Mouse (Mus musculus): ENCODE measurements around the gene Dnajc17. TPM values are rescaled to one million over a fixed set of nuclear protein-coding genes. Genes with fewer than 3 reads are reported as not detected.

Dnajc17 gene
- polyA plus RNA-seq (2016; fragmentation: Nextera tagmentation; extraction: Ambion mirVana): 29.2 and 29.6 TPM in 2 replicates

DNA sequence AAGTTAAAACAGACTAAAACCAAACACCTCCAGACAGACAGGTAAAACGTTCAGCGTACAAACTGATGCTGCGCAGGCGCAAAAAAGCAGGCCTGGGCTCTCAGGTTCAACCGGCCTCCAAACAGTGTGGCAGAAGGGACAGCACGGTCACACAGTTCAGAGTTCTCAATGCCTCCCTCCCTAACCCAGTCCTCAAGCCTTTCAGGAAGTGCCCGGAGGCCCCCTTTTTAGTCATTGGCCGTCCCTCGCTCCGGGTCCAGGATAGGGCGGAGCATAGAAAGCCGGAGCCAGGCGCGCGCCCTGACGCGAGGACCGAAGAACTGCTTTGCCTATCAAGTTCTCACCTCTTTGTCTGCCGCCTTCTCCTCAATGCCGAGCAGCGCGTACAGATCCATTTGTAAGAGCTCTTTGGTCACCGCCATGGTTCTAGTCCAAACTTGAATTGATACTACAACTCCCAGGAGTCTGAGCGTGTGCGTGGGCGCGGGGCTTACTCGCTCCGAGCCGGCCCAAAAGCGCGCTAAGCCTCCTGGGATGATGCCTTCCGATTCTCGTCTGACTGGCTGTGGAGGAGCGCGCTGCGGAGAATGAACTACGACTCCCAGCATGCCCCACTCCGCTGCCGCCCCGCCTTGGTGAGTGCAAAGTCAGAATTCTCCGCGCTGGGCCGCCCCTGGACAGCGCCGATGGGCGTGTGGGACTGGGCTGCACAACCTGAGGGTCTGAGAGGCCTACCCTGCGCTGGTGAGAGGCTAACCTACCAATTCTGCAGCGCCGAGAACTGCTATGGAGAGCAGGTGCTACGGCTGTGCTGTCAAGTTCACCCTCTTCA lies at the start of gene Dnajc17, which contains the start of gene Zfyve19:
Gene Dnajc17 (minus strand): TSS at position 452 of the 832 bp plus-strand sequence.
Gene Zfyve19 (plus strand): TSS at position 274 of the 832 bp plus-strand sequence.
- Histone ChIP-seq H3K27me3 (no peaks in the 10 kb centered on the region), H3K4me2 (peak within 1 kb of the TSS; percentile 73), H3K4me1 (replicated peaks) (peaks cover 15% of the 10 kb centered on the region), H3K9me3 (no peaks in the 10 kb centered on the region), H3K4me3 (replicated peaks) (peak within 1 kb of the TSS; percentile 73), H3K9ac (replicated peaks) (peak within 1 kb of the TSS; percentile 75), H3K27ac (peak within 1 kb of the TSS; percentile 91), H3K36me3 (peaks cover 32% of the 10 kb centered on the region)
- WGBS: under 1% methylated on average over 51 of the region's 51 CpGs
- peak; percentile 98 for ATAC-seq (ENCODE audit: insufficient number of reproducible peaks, insufficient read depth, low FRiP score, low TSS enrichment, low read depth)

DNA sequence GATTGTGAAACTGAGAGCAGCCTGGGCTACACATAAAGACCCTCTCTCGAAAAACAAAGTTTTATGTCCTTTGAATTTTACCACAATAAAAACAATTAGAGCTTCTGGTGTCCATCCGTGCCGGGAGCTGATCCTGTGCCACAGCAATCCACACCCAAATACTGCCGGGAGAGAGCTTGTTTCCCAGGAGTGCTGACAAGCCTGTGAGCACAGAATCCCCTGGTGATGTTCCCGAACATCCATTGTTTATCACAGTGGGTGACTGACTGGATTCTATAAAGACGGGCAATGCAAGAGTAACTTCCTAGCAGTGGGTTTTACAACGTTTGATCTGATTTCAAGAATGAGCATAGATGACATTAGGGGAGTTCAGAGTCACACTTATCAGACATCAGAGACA lies 46.4 kb upstream of the Dnajc17 start:
- Histone ChIP-seq H3K4me1 (replicated peaks) (no peaks in the 10 kb centered on the region), H3K9me3 (no peaks in the 10 kb centered on the region), H3K9ac (replicated peaks) (no peak overlapping the region), H3K4me2 (no peak overlapping the region), H3K27ac (no peak overlapping the region), H3K27me3 (peaks cover 38% of the 10 kb centered on the region), H3K4me3 (replicated peaks) (no peak overlapping the region), H3K36me3 (no peaks in the 10 kb centered on the region)
- 31% methylated on average over 7 of the region's 7 CpGs for WGBS
- no peak for ATAC-seq (ENCODE audit: insufficient number of reproducible peaks, insufficient read depth, low FRiP score, low TSS enrichment, low read depth)

DNA sequence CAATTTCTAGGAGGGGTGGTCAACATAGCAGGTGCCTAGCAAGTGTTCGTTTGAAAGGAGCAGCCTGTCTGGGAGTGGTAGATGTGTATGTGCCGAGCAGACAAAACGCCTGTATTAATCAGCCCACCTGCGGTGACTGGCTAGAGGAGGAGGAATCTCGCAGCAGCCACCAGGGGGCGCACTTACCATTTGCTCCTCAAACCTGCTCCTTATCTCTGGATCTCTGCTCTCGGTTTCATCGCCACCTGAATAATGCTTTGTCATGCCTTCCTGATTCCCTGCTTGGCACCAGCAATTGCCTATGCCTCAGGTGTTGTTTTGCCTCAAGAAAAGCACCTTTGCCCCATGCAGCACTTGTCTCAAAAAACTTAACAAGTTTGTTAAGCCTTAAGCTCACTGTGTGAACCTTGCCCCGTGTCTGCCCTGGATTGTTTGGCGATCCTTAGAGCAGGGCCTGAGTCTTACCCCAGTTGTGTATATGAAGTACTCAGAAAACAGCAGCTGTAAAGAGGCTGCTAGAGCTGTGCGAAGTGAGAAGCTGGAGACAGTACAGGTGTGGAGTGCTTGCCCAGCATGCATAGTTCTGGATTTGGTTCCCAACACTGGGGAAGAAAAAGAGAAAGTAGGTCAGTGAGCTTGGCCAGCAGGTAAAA lies 42.4 kb upstream of the Dnajc17 start:
- Histone ChIP-seq H3K9ac (replicated peaks) (no peak overlapping the region), H3K4me2 (no peak overlapping the region), H3K27ac (no peak overlapping the region), H3K9me3 (no peaks in the 10 kb centered on the region), H3K36me3 (no peaks in the 10 kb centered on the region), H3K27me3 (peaks cover 34% of the 10 kb centered on the region), H3K4me3 (replicated peaks) (no peak overlapping the region), H3K4me1 (replicated peaks) (0 out of 2 replicates have a peak, but pooled peaks cover 4% of the 10 kb centered on the region)
- no peak; the same call in 1 of the 2 replicates for ATAC-seq (ENCODE audit: insufficient number of reproducible peaks, insufficient read depth, low FRiP score, low TSS enrichment, low read depth)
- WGBS: 16% methylated on average over 11 of the region's 11 CpGs

DNA sequence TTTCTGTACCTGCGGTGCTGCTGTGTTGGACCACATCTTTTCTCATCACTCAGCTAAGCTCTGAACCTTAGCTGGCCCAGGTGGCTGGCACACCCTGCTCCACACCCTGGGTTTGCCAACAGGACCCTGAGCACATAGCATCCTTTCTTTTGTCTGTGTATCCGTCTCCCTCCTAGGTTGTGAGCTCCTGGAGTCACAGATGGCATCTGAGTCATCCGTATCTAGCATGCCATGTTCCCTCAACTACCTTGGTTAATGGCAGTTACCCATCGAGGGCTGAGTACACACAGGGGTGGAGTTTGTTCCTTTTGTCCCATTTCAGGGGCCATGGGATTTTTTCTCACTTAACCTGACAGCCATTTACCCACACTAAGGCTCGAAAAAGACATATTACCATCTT lies 41.8 kb upstream of the Dnajc17 start:
- 69% methylated on average over 5 of the region's 5 CpGs for WGBS
- Histone ChIP-seq H3K4me2 (no peak overlapping the region), H3K27ac (no peak overlapping the region)

DNA sequence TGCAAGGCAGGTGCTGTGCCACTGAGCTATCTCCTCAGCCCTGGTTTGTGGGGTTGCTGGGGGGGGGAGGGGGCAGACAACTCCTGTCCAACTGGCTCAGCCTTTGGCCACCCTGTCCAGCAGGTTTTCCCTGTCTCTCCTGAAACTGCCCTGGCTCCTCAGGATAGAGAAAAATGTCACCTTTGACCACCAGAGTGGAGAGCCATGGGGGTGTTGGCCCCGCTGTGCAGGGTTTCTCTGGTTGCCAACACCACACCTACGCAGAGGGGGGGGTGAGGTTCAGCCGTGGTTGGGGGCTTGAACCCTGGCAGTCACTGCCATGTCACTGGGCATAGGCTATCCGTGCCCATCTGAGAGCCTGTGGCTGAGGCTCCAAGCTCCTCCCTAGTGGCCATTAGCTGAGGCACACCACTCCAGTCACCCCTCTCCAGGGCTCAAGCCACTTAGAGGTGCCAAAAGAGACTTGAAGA lies 41.0 kb upstream of the Dnajc17 start:
- Histone ChIP-seq H3K27me3 (peaks cover 26% of the 10 kb centered on the region), H3K4me1 (replicated peaks) (0 out of 2 replicates have a peak, but pooled peaks cover 4% of the 10 kb centered on the region), H3K9me3 (no peaks in the 10 kb centered on the region), H3K4me3 (replicated peaks) (no peak overlapping the region), H3K36me3 (no peaks in the 10 kb centered on the region), H3K27ac (no peak overlapping the region), H3K4me2 (no peak overlapping the region), H3K9ac (replicated peaks) (no peak overlapping the region)
- ATAC-seq (ENCODE audit: insufficient number of reproducible peaks, insufficient read depth, low FRiP score, low TSS enrichment, low read depth): no peak
- WGBS: 65% methylated on average over 4 of the region's 4 CpGs

More for the DNA sequence above, 41.8 kb upstream of the Dnajc17 start:
- Histone ChIP-seq H3K9me3 (no peaks in the 10 kb centered on the region), H3K9ac (replicated peaks) (no peak overlapping the region), H3K36me3 (no peaks in the 10 kb centered on the region), H3K4me3 (replicated peaks) (no peak overlapping the region), H3K27me3 (peaks cover 32% of the 10 kb centered on the region), H3K4me1 (replicated peaks) (0 out of 2 replicates have a peak, but pooled peaks cover 4% of the 10 kb centered on the region)
- ATAC-seq (ENCODE audit: insufficient number of reproducible peaks, insufficient read depth, low FRiP score, low TSS enrichment, low read depth): no peak

DNA sequence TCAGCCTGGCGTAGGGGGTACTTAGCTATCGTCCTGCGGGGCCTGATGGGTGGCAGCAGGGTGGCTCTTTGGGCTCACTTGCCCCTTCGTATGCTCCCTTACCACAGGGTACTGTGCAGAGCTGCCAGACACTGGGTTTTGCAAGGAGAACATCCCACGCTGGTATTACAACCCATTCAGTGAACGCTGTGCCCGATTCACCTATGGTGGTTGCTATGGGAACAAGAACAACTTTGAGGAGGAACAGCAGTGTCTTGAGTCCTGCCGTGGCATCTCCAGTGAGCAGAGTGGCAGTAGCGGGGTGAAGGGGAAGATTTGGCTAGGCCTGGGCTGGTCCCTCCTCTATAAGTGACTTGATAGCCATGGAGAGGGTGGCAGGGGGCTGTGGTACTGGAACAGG lies 39.3 kb upstream of the Dnajc17 start:
- WGBS: 85% methylated on average over 9 of the region's 9 CpGs
- H3K36me3 ChIP-seq: no peaks in the 10 kb centered on the region
- 0 out of 2 replicates have a peak, but pooled peaks cover 4% of the 10 kb centered on the region for H3K4me1 ChIP-seq (replicated peaks)
- H3K27ac ChIP-seq: no peak overlapping the region
- no peak overlapping the region for H3K4me3 ChIP-seq (replicated peaks)
- ATAC-seq (ENCODE audit: insufficient number of reproducible peaks, insufficient read depth, low FRiP score, low TSS enrichment, low read depth): no peak
- no peak overlapping the region for H3K9ac ChIP-seq (replicated peaks)
- peaks cover 11% of the 10 kb centered on the region; the same call in 1 of the 2 replicates for H3K27me3 ChIP-seq
- no peak overlapping the region for H3K4me2 ChIP-seq
- H3K9me3 ChIP-seq: no peaks in the 10 kb centered on the region

DNA sequence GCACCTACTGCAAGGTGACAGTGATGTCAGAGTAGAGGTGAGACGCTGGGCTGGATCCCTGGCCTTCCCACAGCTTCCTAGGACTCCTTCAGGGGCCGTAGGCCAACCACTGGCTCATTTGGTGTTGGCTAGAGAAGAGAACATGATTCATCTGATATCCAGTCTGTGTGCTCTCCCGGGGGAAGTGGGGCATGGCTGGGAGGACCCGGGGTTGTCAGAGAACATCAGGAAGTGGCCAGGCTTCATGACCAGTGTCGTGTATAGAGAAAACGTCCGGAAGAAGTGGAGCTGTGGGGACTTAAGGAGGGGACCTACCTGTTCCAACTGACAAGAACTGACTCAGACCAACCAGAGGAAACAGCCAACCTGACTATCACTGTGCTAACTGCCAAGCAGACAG lies 36.7 kb upstream of the Dnajc17 start:
- WGBS: 80% methylated on average over 7 of the region's 7 CpGs
- Histone ChIP-seq H3K4me3 (replicated peaks) (no peak overlapping the region), H3K4me1 (replicated peaks) (0 out of 2 replicates have a peak, but pooled peaks cover 4% of the 10 kb centered on the region), H3K9me3 (no peaks in the 10 kb centered on the region), H3K27me3 (peaks cover 16% of the 10 kb centered on the region), H3K36me3 (no peaks in the 10 kb centered on the region), H3K4me2 (no peak overlapping the region), H3K9ac (replicated peaks) (no peak overlapping the region), H3K27ac (no peak overlapping the region)
- ATAC-seq (ENCODE audit: insufficient number of reproducible peaks, insufficient read depth, low FRiP score, low TSS enrichment, low read depth): no peak

DNA sequence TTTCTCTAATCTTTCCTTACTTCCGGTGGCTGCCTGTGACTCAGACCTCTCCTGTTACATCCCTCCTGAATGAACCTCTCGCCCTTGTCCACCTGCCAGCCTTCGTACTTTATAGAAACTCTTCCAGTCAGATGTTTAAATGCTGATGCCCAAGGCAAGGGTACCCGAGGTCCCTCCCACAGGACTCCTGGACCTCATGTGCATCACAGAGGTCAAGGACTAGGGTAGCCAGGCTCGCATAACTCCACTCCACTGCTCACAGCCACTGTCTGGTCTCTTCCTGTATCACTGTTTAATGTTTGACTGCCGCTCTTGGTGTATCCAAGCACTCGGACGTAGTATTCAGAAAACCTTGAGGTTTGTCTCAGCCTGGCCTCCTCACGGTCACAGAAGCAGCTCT lies 34.0 kb upstream of the Dnajc17 start:
- Histone ChIP-seq H3K27me3 (peaks cover 36% of the 10 kb centered on the region), H3K9ac (replicated peaks) (no peak overlapping the region), H3K9me3 (no peaks in the 10 kb centered on the region), H3K4me2 (no peak overlapping the region), H3K27ac (no peak overlapping the region), H3K4me3 (replicated peaks) (no peak overlapping the region), H3K36me3 (no peaks in the 10 kb centered on the region), H3K4me1 (replicated peaks) (0 out of 2 replicates have a peak, but pooled peaks cover 4% of the 10 kb centered on the region)
- 81% methylated on average over 9 of the region's 9 CpGs for WGBS
- ATAC-seq (ENCODE audit: insufficient number of reproducible peaks, insufficient read depth, low FRiP score, low TSS enrichment, low read depth): no peak

DNA sequence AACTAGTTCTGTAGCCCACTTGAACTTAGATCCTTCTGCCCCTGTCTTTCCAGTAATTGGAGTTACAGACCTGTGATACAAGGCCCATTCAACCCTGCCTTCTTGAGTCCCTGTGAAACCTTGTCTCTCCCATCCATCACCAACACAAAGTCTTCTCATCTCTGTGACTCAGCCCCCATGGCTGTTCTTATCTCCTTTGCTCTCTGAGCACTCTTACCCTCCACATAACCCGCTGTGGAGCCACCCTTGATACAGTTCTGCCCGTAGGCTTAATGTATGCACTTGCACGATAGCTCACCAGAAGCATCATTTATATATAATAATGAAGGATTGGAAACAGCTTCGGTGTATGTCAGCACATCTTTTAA lies 32.2 kb upstream of the Dnajc17 start:
- no peak for ATAC-seq (ENCODE audit: insufficient number of reproducible peaks, insufficient read depth, low FRiP score, low TSS enrichment, low read depth)
- Histone ChIP-seq H3K36me3 (no peaks in the 10 kb centered on the region), H3K4me2 (no peak overlapping the region), H3K27ac (no peak overlapping the region), H3K9ac (replicated peaks) (no peak overlapping the region), H3K9me3 (no peaks in the 10 kb centered on the region), H3K4me1 (replicated peaks) (peaks cover 7% of the 10 kb centered on the region; the same call in 1 of the 2 replicates), H3K4me3 (replicated peaks) (no peak overlapping the region), H3K27me3 (peaks cover 54% of the 10 kb centered on the region)
- 85% methylated on average over 4 of the region's 4 CpGs for WGBS

DNA sequence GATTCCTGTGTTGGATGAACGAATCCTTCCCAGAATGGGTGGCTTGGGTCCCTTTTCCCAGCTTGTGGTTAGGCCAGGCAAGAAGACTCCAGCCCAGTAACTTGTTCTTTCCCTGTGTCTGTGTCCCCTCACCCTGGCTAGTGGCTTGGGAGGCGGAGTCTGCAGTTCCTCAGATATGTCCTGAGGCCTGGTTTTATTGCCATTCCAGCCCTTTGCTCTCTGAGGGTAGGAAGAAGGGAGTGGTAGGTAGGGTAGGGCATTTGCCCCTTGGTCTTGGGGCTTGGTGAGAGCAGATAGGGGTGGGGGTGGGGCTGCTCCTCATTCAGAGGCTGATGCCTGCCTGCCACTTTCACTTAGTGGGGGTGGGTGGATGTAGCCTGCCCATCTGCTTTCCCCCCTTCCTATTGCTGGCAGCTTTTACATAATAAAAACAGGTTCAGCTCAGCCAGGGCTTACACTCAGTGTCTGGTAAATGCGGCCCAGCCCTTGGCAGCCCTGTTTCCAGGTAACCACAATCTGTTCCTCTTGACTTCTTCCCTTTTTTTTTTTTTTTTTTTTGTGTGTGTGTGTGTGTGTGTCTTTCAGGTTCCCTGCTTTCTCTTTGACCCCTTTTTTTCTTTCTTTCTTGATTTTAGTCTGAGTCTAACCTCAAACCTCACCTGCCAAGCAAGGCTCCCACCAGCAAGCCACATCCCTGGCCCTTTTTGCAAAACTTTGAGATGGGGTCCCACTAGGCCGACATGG lies 31.7 kb upstream of the Dnajc17 start:
- H3K36me3 ChIP-seq: no peaks in the 10 kb centered on the region
- peaks cover 7% of the 10 kb centered on the region; the same call in 1 of the 2 replicates for H3K4me1 ChIP-seq (replicated peaks)
- H3K27ac ChIP-seq: no peak overlapping the region
- no peaks in the 10 kb centered on the region for H3K9me3 ChIP-seq
- no peak overlapping the region for H3K9ac ChIP-seq (replicated peaks)
- no peak overlapping the region for H3K4me3 ChIP-seq (replicated peaks)
- peaks cover 59% of the 10 kb centered on the region for H3K27me3 ChIP-seq
- no peak for ATAC-seq (ENCODE audit: insufficient number of reproducible peaks, insufficient read depth, low FRiP score, low TSS enrichment, low read depth)
- H3K4me2 ChIP-seq: no peak overlapping the region
- WGBS: 55% methylated on average over 4 of the region's 4 CpGs

Data from limb, embryonic 12.5 days (tissue).